Mouse (Mus musculus): Measurements from ENCODE around the gene Galnt17.

Galnt17 gene

DNA sequence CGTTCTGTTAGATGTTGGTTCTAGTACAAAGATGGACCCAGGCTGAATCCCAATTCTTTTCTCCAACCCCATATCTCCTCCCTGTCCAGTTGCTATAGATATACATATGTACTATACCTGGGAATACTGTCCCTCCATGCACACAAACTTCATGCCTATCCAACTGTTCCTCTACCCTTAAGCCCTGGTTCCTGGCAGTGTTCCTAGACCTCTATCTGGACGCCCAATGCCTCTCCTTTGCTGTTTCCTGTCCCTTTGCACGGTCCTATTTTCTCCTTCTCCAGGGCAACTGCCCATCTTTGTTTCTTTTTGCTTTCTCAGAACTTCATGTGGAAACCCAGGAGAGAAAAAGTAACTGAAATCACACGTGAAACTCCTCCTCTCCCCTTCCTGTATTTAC lies 188.4 kb downstream of the Galnt17 start:
- no peak for DNase-seq

DNA sequence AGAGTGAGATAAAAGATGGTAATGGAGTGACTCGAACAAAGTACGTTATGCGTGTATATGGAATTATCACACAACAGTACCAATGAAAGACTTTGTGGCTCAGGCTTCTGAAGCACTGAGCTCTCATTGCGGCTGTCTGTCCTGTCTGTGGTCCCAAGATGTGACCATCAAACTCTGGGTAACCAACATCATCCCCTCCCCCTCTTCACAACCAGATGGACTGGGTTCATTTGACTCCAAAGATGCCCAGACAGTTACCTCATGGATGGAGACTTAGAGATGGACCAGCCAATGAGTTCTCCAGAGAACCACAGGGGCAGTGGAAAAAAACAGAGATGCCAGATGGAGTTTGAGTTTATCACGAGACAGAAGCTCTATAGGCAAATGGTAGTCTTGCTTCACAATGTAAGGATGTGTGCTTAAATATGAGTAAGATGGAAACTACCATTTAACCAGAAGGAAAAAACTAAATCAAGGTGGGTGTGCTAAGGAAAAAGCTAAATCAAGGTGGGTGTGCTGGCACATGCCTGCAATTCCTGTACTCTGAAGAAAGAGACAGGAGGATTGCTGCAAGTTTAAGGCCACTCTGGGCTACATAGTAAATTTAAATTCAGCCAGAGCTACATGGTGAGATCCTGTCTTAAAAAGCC lies 190.8 kb downstream of the Galnt17 start:
- no peak for DNase-seq

DNA sequence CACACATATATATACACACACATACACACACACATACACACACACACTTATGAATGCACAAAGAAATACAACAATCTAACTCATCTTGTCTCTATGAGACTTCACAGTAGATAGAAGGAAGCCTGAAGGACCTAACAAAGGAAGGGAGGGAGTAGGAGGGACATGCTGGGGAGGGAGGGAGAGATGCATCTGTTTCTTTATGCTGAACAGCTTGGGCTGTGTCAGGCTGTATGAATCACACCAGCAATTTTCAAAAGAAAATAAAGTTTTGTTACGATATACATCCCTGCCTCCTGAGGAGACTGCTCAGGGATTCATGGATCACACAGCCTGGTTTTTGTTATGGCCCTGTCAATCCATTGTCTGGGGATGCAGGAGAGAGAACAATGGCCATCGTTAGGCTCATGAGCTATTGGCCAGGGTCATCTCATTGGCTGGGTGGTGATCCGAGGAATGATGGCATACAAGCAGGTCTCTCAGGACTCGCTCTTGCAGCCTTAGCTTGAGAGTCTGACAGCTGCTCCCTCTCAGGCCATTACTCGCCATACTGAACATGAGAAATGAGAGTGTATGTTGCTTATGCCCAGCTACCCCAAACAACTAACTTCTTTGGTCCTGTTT lies 194.3 kb downstream of the Galnt17 start:
- no peak for DNase-seq

DNA sequence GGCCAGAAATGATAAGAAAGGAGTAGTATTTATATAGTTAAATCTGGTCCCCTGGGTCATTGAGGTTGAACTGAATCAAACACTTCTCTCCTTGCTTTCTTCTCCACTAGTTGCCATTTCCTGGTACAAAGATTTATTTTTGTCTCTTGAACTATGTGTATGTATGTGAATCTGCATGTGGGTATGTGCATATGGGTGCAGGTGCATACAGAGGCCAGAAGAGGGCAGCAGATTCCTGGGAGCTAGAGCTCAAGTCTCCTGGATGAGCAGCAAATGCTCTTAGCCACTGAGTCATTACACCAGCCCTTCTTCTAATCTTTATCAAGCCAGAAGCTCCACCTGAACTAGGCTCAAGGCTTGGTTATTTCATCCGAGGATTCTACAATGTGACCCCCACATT lies 201.1 kb downstream of the Galnt17 start:
- no peak for DNase-seq

DNA sequence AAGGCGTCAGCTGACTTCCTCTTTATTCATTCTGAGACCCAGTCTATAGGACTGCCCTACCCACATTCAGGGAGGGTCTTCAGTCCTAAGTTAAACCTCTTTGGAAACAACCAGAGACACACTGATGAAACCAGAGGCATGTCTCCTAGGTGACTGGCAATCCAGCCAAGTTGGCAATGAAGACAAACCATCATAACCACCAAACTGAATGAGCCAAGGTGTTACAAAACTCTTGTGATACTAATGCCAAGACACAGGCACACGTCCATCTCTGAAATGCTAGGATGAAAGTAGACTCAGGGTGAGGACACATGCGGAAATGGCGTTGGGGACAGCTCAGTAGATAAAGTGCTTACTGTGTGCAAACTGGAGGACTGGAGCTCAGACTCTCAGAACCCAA lies 211.5 kb downstream of the Galnt17 start:
- DNase-seq, result no peak

DNA sequence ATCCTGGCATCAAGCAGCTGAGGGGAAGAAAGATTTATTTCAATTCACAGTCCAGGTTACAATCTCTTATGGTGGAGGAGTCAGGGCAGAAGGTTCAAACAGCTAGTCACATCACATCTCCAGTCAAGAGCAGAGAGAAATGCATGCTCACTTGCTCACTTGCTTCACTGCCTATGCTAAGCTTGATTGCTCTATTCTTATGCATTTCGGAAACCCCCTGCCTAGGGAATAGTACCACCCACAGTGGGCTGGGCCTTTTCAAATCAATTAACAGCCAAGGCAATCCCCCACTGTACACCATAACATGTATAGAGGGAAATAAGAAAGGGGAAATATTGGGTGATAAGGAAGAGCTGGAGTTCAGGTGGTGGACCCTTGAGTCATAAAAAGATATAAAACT lies 212.7 kb downstream of the Galnt17 start:
- DNase-seq, result no peak

DNA sequence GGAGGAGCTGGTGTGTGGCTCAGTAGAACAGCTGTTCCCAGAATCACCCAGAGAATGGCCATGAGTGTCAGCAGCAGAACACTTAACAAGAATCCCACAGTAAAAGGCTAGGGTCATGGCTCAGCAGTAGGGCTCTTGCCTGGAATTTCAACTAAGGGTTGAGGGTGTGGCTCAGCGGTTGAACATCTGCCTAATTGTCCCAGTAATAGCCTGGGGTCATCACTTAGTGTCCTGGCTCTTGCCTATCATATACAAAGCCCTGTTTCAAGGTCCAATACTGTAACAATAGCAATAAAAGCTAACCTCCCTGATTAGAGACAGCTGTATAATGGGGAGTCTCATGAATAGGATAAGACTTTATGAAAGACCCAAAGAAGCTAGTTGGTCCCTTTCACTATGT lies 213.5 kb downstream of the Galnt17 start:
- no peak for DNase-seq

DNA sequence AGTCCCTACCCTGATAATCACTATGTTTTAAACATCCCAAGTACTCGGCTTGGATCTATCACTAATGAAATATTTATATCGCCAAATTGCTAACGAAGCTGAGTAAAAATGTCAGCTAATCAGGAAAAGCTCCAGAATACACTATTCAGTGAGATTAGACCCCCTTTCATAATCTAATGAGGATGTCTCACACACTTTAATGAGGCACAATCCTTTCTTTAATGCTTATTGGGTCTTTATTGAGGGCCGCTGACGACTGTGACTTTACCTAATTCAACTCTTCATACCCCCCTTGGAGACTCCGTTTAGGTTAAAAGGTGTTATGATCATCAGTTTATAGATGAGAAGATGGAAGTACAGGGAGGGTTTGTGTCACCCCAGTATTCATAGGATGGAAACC lies 214.2 kb downstream of the Galnt17 start:
- DNase-seq, result no peak

DNA sequence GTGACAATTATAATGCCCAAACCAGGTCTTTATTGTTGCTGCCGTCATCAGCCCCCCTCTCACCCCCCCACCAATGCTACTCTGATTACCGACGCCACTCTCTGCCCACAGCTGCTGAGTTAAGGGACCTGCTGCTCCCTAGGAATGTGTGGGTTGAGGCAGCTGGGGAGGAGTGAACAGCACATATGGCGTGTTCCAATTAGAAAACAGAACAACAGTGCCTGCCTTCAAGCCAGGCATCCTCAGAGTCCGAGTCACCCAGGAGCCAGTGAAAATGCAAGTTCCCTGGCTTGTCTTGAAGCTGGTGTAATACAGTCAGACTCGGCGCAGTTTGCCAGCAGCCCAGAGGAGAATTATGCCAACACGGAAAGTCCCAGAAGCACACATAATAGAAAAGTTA lies 218.4 kb downstream of the Galnt17 start:
- DNase-seq, result no peak

DNA sequence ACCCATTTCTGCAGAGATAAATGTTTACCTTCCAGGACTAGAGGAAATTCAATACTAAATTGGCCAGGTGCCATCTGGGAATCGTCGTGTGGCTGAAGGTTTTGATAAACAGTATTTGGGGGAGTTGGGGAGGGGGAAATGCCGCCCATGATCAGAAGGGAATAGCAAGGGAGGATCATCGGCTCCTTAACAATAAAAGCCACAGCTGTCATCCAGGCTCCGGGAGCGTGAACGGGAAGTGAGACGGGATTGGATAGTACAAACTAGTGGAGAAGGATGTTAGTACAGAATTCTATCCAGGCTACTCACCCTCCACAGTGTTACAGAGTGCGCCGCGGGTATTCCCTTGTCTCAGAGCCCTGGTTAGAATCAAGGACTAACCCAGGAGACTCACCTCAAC lies 219.4 kb downstream of the Galnt17 start:
- no peak for DNase-seq

DNA sequence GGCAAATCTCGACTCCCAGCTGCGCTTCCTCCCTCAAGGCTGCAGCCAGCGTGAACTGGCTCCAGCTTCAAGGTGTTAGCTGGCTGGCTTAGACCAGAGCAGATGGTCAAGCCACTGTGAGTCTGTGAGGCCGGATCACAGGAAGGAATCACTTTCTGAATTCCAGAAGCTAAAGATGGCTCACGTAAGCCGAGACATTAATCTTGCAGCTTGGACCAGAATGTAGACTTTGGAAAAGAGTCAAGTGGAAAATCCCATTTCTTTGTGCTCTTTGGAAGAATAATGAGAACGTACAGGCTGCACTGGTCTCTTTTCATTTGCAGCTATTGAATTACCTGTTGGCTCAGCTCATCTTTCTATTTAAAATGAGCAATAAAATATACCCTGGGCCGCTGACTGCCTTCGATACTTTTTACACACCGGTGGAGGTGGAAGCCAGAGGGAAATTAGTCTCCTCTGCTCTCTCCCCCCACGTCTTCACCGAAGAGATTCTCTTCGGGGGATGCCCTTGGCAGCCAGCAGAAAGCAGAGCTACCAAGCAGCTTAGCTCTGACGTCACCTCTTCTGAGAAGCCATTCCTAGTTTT lies 225.1 kb downstream of the Galnt17 start:
- no peak for DNase-seq

DNA sequence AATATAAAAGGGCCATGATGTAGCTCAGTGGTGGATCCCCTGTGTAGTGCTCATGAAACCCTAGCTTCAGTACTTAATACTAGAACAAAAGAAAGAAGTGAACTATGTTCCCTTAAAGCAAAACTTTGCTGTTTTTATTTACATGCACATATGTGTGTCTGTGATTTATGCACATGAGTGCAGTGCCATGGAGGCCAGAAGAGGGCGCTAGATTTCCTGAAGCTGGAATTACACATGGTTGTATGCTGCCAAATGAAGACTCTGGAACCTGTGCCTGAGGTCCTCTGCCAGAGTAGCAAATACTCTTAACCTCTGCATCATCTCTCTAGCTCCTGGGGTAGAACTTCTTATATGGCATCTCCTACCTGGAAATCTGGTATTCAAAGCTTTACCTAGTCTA lies 230.6 kb downstream of the Galnt17 start:
- DNase-seq, result no peak

DNA sequence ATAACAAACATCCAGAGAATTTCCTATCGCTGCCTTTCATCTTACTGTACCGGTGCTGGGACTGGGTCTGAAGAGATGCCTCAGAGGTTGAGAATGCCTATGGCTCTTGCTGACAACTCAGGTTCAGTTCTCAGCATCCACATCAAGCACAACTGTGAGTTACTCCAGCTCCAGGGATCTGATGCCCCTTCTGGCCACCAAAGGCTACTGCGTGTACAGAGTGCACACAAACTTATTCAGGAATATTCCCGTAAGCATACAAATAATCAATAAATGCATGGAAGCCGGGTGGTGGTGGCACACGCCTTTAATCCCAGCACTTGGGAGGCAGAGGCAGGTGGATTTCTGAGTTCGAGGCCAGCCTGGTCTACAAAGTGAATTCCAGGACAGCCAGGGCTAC lies 232.5 kb downstream of the Galnt17 start:
- DNase-seq, result no peak

DNA sequence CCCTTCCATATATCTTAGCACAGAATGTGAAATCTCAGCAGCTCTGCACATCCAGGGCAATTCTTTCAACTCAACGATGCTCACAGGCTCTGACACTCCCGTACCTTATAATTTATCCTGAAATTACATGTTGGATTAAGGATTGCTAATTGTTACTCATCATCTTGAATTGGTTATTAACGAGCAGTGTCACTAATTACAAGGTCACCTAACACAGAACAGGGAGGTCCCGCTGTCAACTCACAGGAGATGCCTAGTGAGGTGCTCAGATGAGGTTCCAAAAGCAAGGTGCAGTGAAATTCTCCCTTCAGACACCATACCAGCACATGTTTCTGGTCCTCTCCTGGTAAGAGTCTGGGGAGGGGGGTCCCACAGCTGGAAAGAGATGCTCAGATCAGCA lies 234.0 kb downstream of the Galnt17 start:
- DNase-seq, result no peak

DNA sequence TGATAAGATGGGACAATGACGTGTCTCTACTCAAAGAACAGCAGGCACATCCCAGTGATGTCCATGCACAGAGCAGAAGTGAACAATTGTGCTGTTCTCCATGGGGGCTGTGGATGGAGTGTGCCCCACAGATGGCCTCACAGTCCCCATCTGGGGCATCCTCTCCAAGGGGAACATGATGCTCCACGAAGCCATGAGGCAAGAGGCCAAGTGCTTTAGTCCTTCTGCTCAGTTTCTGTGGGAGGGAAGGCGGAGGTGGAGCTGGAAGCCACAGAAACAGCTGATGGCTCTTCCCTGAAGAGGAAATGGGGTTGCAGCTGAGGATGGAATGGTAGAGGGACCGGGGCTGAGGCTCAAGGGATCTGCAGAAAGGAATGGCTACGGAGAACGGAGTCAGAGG lies 243.1 kb downstream of the Galnt17 start:
- no peak for DNase-seq

DNA sequence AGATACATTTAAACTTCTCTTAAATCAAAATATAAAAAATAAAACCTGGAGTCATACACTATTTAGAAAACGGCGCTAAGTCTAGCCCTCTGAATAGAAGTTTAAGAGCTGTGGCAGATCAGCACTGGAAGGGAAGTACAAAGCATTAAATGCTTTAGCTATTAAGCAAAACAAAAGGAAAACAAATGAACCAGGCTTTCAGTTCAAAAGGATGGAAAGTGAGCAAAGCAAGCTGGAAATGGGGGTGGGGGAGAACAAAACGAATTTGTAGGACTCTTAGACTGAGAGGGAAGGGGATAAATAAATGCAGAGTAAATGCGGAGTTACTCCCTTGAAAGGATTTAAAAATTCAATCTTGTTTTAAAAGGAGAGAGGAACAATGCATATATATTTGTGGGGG lies 259.8 kb downstream of the Galnt17 start:
- no peak for DNase-seq

DNA sequence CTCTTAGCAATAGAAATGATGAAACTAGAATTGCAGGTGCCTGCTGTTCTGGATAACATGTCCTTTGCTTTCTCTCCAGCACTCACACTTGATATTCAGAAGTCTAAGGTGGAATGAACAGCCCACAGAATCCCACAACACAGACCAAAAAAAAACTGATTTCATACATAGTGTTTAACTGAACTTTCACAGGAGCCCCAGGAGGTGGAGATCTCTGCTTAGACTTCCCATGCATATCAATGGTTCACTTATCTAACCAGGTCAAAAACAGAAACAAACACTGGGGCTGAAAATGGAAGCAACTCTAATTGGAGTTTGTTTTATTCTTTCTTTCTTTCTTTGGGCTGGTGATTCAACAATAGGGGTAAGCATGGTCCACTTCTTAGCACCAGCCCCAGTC lies 265.2 kb downstream of the Galnt17 start:
- no peak for DNase-seq

DNA sequence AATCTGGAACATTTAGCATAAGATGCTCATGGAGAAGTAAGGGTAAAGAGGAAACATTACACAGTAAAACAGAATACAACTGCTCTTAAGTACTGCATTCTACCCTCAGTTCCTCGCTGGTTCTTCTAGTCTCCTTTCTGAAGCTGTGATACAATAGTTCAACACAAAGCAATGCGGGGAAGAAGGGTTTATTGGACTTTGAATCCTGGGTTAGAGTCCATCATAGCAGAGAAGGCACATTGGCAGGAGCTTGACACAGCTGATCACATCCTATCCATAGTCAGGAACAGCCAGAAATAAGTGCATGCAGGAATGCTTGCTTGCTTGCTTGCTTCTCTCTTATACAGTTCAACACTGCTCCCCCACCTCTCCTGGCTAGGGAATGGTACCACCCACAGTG lies 267.9 kb downstream of the Galnt17 start:
- peak; percentile 8 to 15 for DNase-seq

DNA sequence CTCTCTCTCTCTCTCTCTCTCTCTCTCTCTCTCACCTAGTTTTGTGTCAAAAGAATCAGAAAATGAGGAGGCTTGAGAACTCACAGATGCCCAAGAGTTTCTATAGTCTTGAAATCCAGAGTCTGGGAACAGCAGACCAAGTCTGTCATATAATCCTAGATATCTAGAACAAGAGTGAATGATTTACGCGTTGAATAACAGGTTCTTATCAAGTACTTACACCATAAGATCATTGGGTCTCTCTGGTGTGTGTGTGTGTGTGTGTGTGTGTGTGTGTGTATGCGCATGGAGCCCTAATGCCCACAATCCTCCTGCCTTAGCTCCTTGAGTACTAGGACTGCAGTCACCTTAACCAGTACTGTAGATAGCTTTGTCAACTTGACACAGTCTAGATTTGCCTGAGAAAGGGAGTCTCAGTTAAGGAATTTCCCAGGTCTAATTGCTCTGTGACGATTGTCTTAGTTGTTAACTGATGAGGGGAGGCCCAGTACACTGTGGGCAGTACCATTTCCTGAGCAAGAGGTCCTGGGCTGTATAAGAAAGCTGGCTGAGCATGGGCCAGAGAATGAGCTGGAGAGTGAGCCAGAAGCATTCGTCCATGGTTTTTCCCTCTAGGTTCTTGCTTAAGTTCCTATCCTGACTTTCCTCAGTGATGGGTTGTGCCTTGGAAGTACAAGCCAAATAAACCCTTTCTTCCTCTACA lies 268.5 kb downstream of the Galnt17 start:
- DNase-seq, result no peak

DNA sequence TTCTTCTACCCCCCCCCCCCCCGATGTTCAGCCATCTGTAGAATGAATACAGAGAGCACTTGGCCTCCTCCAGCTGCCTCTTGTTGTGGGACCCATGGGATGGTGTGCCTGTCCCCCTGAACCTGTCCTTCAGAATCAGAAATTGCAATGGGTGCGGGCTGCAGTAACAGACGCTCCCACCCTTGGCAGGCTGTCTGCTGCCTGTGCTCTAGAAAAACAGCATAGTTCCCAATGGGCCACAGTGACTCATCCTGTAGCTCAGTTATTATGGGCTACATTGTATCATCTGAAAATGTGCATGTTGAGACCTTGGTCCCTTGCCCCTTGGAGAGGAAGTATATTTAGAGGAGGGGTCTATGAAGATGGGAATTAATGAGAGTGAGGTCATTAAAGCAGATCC lies 283.8 kb downstream of the Galnt17 start:
- DNase-seq, result no peak

DNA sequence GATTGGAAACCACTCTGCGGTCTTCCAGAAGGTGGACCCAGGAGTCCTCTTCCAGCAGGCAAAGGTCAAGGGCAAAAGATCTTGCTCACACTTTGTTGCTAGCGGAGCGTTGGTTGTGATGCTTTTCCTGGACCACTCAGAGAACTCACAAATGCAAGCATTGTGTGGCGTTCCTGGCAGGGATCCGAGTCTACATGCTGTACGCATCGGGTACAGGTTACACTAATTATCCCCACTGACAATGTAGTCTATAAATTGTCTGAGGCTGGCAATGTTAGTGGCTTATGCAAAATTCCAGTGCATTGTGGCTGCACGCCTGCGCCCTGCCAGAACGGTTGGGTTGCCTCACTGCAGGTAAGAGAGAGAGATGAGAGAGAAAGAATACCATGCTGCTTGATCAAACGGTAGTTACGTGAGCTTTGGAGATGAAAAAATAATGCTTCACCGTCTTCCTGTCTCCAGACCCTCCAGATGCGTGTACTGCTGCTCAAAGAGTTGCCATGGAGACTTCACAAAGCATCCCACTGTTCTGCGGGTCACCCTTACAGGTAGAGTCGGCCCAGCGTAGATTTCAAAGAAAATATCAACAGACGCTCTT lies 285.8 kb downstream of the Galnt17 start:
- no peak for DNase-seq

DNA sequence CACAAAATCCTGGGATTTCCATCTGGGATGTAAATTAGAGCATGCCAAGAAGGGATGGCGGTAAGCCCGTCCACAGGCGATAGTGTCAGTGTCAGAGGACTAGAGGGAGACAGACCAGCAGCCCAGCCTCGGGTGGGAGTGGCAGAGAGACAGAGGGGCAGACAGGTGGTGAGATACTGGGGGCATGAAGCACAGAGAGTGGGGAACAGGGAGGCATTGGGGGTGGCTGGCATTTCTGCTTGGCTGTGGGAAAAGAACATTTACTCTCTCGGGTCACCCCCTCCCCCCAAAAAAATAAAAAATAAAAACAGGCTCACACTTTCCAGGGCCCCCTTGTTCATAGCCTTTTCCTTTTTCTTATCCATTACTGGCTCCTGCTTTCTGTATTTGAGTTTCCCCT lies 287.4 kb downstream of the Galnt17 start:
- DNase-seq, result no peak

DNA sequence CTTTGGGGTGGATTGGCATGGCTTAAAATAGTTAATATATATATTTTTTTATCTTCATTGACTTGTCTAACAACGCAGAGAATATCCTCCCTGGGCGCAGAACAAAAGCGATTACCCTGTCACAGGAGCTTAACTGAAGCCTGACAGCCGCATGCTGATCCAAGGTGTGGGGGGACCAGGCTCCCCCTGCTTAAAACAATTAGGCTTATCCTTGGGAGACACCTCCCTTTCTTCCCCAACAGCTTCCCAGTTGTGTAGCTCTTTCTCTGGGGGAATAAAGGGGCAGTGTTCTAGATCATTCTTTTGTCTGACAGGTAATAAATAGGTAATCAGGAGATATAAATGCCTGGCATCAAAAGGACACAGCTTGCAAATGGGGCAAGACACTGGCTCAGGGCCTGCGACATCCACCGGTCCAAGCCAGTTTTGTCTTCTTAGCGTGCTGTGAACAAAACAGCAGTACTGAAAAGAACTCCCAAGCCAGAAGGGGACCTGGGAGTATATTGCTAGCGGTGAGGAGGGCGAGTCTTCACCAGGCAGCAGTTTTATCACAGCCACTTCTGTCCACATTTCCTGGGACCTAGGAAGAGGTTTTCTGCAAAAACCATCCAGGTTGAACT lies 288.8 kb downstream of the Galnt17 start:
- no peak for DNase-seq
